7 mouse cellular contexts compared by ENCODE assay signal in genomic region chr15:102518859-102519201, GRCm38 (mm10). TPM values are rescaled to one million over a fixed set of nuclear protein-coding genes. Genes with fewer than 3 reads are reported as not detected.
DNase-seq lines count a peak whose midpoint lies in the region; ATAC-seq and TF ChIP-seq lines count a peak whose summit lies in the region.

No protein-coding gene starts in this region.

- ATAC-seq in lung, postnatal 0 days, result no peak
- ATAC-seq in forebrain, embryonic 11.5 days (replicated peaks; ENCODE audit: low FRiP score), result peak; percentile 1; the same call in 1 of the 2 replicates
- no peak for ATAC-seq in limb, embryonic 13.5 days (ENCODE audit: low FRiP score, low read depth)

- no peaks in the 10 kb centered on the region for H3K27me3 ChIP-seq in lung, postnatal 0 days (replicated peaks; ENCODE audit: insufficient read depth, low read length)
- H3K27me3 ChIP-seq in forebrain, embryonic 11.5 days (ENCODE audit: control insufficient read depth, insufficient read depth, low read length), result no peaks in the 10 kb centered on the region
- H3K27me3 ChIP-seq in limb, embryonic 13.5 days, result no peaks in the 10 kb centered on the region
- no peaks in the 10 kb centered on the region for H3K27me3 ChIP-seq in small intestine, adult 2 months (ENCODE audit: control insufficient read depth, insufficient read depth, low read length)

- peak overlapping the region; percentile 84 for H3K9ac ChIP-seq in lung, postnatal 0 days (replicated peaks; ENCODE audit: low read depth)
- H3K9ac ChIP-seq in forebrain, embryonic 11.5 days (ENCODE audit: low read length), result peak overlapping the region; percentile 80
- H3K9ac ChIP-seq in limb, embryonic 13.5 days, result peak overlapping the region; percentile 81

- peak overlapping the region; percentile 99 for H3K27ac ChIP-seq in lung, postnatal 0 days (ENCODE audit: low read length)
- H3K27ac ChIP-seq in forebrain, embryonic 11.5 days (ENCODE audit: low read depth, low read length), result peak overlapping the region; percentile 93
- peak overlapping the region; percentile 99 for H3K27ac ChIP-seq in limb, embryonic 13.5 days
- H3K27ac ChIP-seq in small intestine, adult 2 months (ENCODE audit: insufficient read depth, low read depth, low read length), result peak overlapping the region; percentile 59

- no peak for TF ChIP-seq CTCF in lung, postnatal 0 days (IDR thresholded peaks at IDR 0.05)
- no peak for TF ChIP-seq CTCF in small intestine, adult 2 months (IDR thresholded peaks at IDR 0.05; ENCODE audit: extremely low read depth, insufficient read length, insufficient replicate concordance, low read depth, low read length)

- 11% methylated on average over 9 of the region's 9 CpGs for WGBS in lung, postnatal 0 days
- 18% methylated on average over 9 of the region's 9 CpGs for WGBS in forebrain, embryonic 11.5 days
- 13% methylated on average over 9 of the region's 9 CpGs for WGBS in limb, embryonic 13.5 days
- WGBS in small intestine, adult 2 months, result 2% methylated on average over 9 of the region's 9 CpGs

- H3K9me3 ChIP-seq in lung, postnatal 0 days (ENCODE audit: low read length), result no peaks in the 10 kb centered on the region
- no peaks in the 10 kb centered on the region for H3K9me3 ChIP-seq in forebrain, embryonic 11.5 days (ENCODE audit: control insufficient read depth, low read length)
- H3K9me3 ChIP-seq in limb, embryonic 13.5 days, result no peaks in the 10 kb centered on the region

- H3K36me3 ChIP-seq in lung, postnatal 0 days (ENCODE audit: insufficient read depth, low read length), result peaks cover 3% of the 10 kb centered on the region; the same call in 1 of the 2 replicates
- no peaks in the 10 kb centered on the region for H3K36me3 ChIP-seq in forebrain, embryonic 11.5 days (ENCODE audit: control insufficient read depth, insufficient read depth, low read length)
- peaks cover 31% of the 10 kb centered on the region for H3K36me3 ChIP-seq in limb, embryonic 13.5 days
- H3K36me3 ChIP-seq in small intestine, adult 2 months (ENCODE audit: control insufficient read depth, insufficient read depth, low read length), result peaks cover 12% of the 10 kb centered on the region

- no peak for TF ChIP-seq EP300 in lung, postnatal 0 days (IDR thresholded peaks at IDR 0.05)

- H3K4me2 ChIP-seq in lung, postnatal 0 days (replicated peaks; ENCODE audit: low read depth, low read length), result peak overlapping the region; percentile 71
- H3K4me2 ChIP-seq in forebrain, embryonic 11.5 days (ENCODE audit: low read depth, low read length, severe bottlenecking), result peak overlapping the region; percentile 92
- peak overlapping the region; percentile 88 for H3K4me2 ChIP-seq in limb, embryonic 13.5 days (replicated peaks)

- no peak for DNase-seq in lung, postnatal 0 days (ENCODE audit: low spot score)
- DNase-seq in lung, postnatal 4 days, result no peak
- no peak for DNase-seq in forebrain, embryonic 11.5 days (ENCODE audit: low spot score)
- no peak for DNase-seq in left cerebral cortex, adult 9 months (ENCODE audit: low spot score in 2 of 2)
- DNase-seq in cerebellum, postnatal 10 days, result no peak

- H3K4me1 ChIP-seq in lung, postnatal 0 days (ENCODE audit: insufficient read depth, low read depth, low read length), result no peaks in the 10 kb centered on the region
- peaks cover 11% of the 10 kb centered on the region for H3K4me1 ChIP-seq in forebrain, embryonic 11.5 days (replicated peaks; ENCODE audit: control insufficient read depth, insufficient read depth, low read length)
- peaks cover 39% of the 10 kb centered on the region for H3K4me1 ChIP-seq in limb, embryonic 13.5 days
- peaks cover 9% of the 10 kb centered on the region for H3K4me1 ChIP-seq in small intestine, adult 2 months (ENCODE audit: control insufficient read depth, insufficient read depth, insufficient read length, low read length)

- no peak for TF ChIP-seq POLR2A in small intestine, adult 2 months (IDR thresholded peaks at IDR 0.05; ENCODE audit: low read depth, low read length)

- H3K4me3 ChIP-seq in lung, postnatal 0 days (ENCODE audit: low read depth, low read length), result peak overlapping the region; percentile 60
- peak overlapping the region; percentile 69 for H3K4me3 ChIP-seq in forebrain, embryonic 11.5 days (ENCODE audit: low read depth, low read length)
- H3K4me3 ChIP-seq in limb, embryonic 13.5 days, result peak overlapping the region; percentile 67
- peak overlapping the region; percentile 81 for H3K4me3 ChIP-seq in small intestine, adult 2 months (ENCODE audit: low read depth, low read length)

RNA-seq across cellular contexts. Expression of gene Tarbp2, which starts 0.8 kb away (rescaled TPM):
- 35.2 and 42.8 TPM in 2 replicates for polyA plus RNA-seq in lung, postnatal 0 days (2015; fragmentation: Nextera tagmentation; extraction: Ambion mirVana)
- 98.9 and 109 TPM in 2 replicates for polyA plus RNA-seq in forebrain, embryonic 11.5 days (2014; fragmentation: Nextera tagmentation; extraction: Ambion mirVana)
- polyA plus RNA-seq in limb, embryonic 13.5 days (2015; fragmentation: Nextera tagmentation; extraction: Ambion mirVana), result 101 and 107 TPM in 2 replicates
- polyA plus RNA-seq in small intestine, adult 2 months (2012; rRNA removed), result 43.2 and 71.1 TPM in 2 replicates

RNA-seq across cellular contexts. Expression of gene Map3k12, which starts 2.0 kb away (rescaled TPM):
- polyA plus RNA-seq in lung, postnatal 0 days (2015; fragmentation: Nextera tagmentation; extraction: Ambion mirVana), result 4.2 and 4.9 TPM in 2 replicates
- 25.4 and 28.4 TPM in 2 replicates for polyA plus RNA-seq in forebrain, embryonic 11.5 days (2014; fragmentation: Nextera tagmentation; extraction: Ambion mirVana)
- polyA plus RNA-seq in limb, embryonic 13.5 days (2015; fragmentation: Nextera tagmentation; extraction: Ambion mirVana), result 22.4 and 24.5 TPM in 2 replicates
- polyA plus RNA-seq in small intestine, adult 2 months (2012; rRNA removed), result 1.4 and 2.1 TPM in 2 replicates

RNA-seq across cellular contexts. Expression of gene Npff, which starts 5.9 kb away (rescaled TPM):
- 3.7 and 4.2 TPM in 2 replicates for polyA plus RNA-seq in lung, postnatal 0 days (2015; fragmentation: Nextera tagmentation; extraction: Ambion mirVana)
- 0.80 and 2.1 TPM in 2 replicates for polyA plus RNA-seq in forebrain, embryonic 11.5 days (2014; fragmentation: Nextera tagmentation; extraction: Ambion mirVana)
- 2.9 and 3.4 TPM in 2 replicates for polyA plus RNA-seq in limb, embryonic 13.5 days (2015; fragmentation: Nextera tagmentation; extraction: Ambion mirVana)
- polyA plus RNA-seq in small intestine, adult 2 months (2012; rRNA removed), result 2.3 and 2.7 TPM in 2 replicates

RNA-seq across cellular contexts. Expression of gene Gm10337, which starts 15.3 kb away (rescaled TPM):
- 2.0 TPM in 1 of 2 replicates, not detected in the other for polyA plus RNA-seq in lung, postnatal 0 days (2015; fragmentation: Nextera tagmentation; extraction: Ambion mirVana)
- 15.6 TPM in 1 of 2 replicates, not detected in the other for polyA plus RNA-seq in forebrain, embryonic 11.5 days (2014; fragmentation: Nextera tagmentation; extraction: Ambion mirVana)
- 2.5 and 7.5 TPM in 2 replicates for polyA plus RNA-seq in limb, embryonic 13.5 days (2015; fragmentation: Nextera tagmentation; extraction: Ambion mirVana)
- not detected in 2 replicates for polyA plus RNA-seq in small intestine, adult 2 months (2012; rRNA removed)

RNA-seq across cellular contexts. Expression of gene Pcbp2, which starts 48.5 kb away (rescaled TPM):
- polyA plus RNA-seq in lung, postnatal 0 days (2015; fragmentation: Nextera tagmentation; extraction: Ambion mirVana), result 154 and 157 TPM in 2 replicates
- polyA plus RNA-seq in forebrain, embryonic 11.5 days (2014; fragmentation: Nextera tagmentation; extraction: Ambion mirVana), result 236 and 247 TPM in 2 replicates
- polyA plus RNA-seq in limb, embryonic 13.5 days (2015; fragmentation: Nextera tagmentation; extraction: Ambion mirVana), result 262 and 273 TPM in 2 replicates
- 215 and 442 TPM in 2 replicates for polyA plus RNA-seq in small intestine, adult 2 months (2012; rRNA removed)
